Mouse (Mus musculus): ENCODE measurements around the gene Dync1i1. TPM values are rescaled to one million over a fixed set of nuclear protein-coding genes. Genes with fewer than 3 reads are reported as not detected.

Dync1i1 gene
- polyA plus RNA-seq, 1 experiment from 2014 or later = 7.4 TPM

DNA sequence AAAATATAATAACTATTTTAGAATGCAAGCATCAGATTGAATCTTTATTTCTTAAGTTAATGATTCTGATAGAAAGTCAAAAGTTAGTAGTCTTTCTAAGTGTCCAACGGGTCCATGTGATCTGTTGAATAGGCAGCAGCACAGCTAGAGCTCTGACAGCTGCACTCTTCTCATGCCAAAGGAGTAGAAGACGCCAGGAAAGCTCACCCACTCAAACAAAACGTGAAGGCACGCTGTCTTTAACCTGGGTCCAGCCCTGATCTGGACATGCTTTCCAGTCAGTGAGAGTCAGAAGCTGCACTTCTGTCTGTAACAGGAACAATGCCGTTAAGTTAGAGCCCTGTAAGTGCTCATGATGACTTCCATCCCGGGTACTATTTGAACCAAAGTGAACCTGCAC, 56.3 kb downstream of the Dync1i1 start:
- Histone ChIP-seq H3K36me3 (no peaks in the 10 kb centered on the region), H3K4me1 (no peaks in the 10 kb centered on the region), H3K9me3 (no peaks in the 10 kb centered on the region), H3K27ac (no peak overlapping the region), H3K4me3 (no peak overlapping the region), H3K27me3 (no peaks in the 10 kb centered on the region), H3K9ac (no peak overlapping the region), H3K4me2 (replicated peaks) (no peak overlapping the region)
- 79% methylated on average over 6 of the region's 6 CpGs for WGBS
- ATAC-seq (ENCODE audit: insufficient number of reproducible peaks, insufficient read depth, low FRiP score, low TSS enrichment) = no peak

DNA sequence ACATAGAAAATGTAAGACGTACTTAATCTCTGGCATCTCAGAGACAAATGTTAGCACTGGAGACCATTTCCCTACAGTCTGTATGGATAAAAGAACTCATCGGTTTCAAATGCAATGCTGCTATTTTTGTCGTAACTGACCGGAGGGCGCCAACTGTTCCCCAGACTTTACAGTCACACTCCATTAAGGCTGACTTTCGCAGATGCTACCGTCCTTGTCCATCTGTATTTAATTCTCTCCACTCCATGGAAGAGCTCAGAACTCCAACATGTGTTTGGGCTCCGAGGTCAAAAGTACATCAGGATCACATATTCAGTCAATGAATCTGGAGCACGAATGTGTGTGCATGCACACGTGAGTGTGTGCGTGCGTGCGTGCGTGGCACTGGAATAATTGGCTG, 58.4 kb downstream of the Dync1i1 start:
- Histone ChIP-seq H3K4me2 (replicated peaks) (no peak overlapping the region), H3K9me3 (no peaks in the 10 kb centered on the region), H3K27ac (no peak overlapping the region), H3K27me3 (no peaks in the 10 kb centered on the region), H3K4me3 (no peak overlapping the region), H3K36me3 (no peaks in the 10 kb centered on the region), H3K9ac (no peak overlapping the region), H3K4me1 (no peaks in the 10 kb centered on the region)
- 68% methylated on average over 14 of the region's 14 CpGs for WGBS
- ATAC-seq (ENCODE audit: insufficient number of reproducible peaks, insufficient read depth, low FRiP score, low TSS enrichment) = no peak

GRCm38 (mm10) chr6:5790607-5791006, 65.2 kb downstream of the Dync1i1 start:
- no peaks in the 10 kb centered on the region for H3K4me1 ChIP-seq
- ATAC-seq (ENCODE audit: insufficient number of reproducible peaks, insufficient read depth, low FRiP score, low TSS enrichment) = no peak
- no peaks in the 10 kb centered on the region for H3K27me3 ChIP-seq
- no peaks in the 10 kb centered on the region for H3K9me3 ChIP-seq
- 70% methylated on average over 7 of the region's 7 CpGs for WGBS
- no peak overlapping the region for H3K4me2 ChIP-seq (replicated peaks)
- H3K9ac ChIP-seq = no peak overlapping the region
- no peak overlapping the region for H3K27ac ChIP-seq
- no peak overlapping the region for H3K4me3 ChIP-seq
- H3K36me3 ChIP-seq = no peaks in the 10 kb centered on the region

- WGBS = 81% methylated on average over 5 of the region's 5 CpGs
- no peaks in the 10 kb centered on the region for H3K36me3 ChIP-seq
- no peak overlapping the region for H3K27ac ChIP-seq
- no peaks in the 10 kb centered on the region for H3K9me3 ChIP-seq
- H3K9ac ChIP-seq = no peak overlapping the region
- no peaks in the 10 kb centered on the region for H3K4me1 ChIP-seq
- ATAC-seq (ENCODE audit: insufficient number of reproducible peaks, insufficient read depth, low FRiP score, low TSS enrichment) = no peak
- H3K27me3 ChIP-seq = no peaks in the 10 kb centered on the region
- no peak overlapping the region for H3K4me2 ChIP-seq (replicated peaks)
- H3K4me3 ChIP-seq = no peak overlapping the region
Observed at GRCm38 (mm10) chr6:5794106-5794753, 68.8 kb downstream of the Dync1i1 start.

DNA sequence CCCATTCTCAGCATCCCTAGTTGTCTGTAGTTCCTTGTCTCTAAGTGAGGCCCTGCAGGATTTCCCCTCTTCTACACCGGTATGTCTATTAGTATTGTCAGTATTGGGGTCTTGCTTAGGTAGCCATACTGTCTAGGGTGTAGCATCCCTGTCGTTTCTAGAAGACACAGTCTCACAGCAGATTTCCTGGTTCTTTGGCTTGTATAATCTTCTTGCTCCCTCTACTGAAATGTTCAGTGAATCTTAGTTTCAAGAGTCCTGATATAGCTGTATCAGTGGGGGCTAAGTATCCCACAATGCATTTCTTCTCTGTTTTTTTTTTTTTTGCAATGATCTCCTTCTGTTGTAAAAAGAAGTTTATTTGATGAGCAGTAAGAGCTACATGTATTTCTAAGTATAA, 69.9 kb downstream of the Dync1i1 start:
- Histone ChIP-seq H3K4me1 (no peaks in the 10 kb centered on the region), H3K27ac (no peak overlapping the region), H3K4me2 (replicated peaks) (no peak overlapping the region), H3K4me3 (no peak overlapping the region), H3K27me3 (no peaks in the 10 kb centered on the region), H3K9me3 (no peaks in the 10 kb centered on the region), H3K36me3 (no peaks in the 10 kb centered on the region), H3K9ac (no peak overlapping the region)
- ATAC-seq (ENCODE audit: insufficient number of reproducible peaks, insufficient read depth, low FRiP score, low TSS enrichment) = no peak
- 81% methylated on average over 2 of the region's 2 CpGs for WGBS

DNA sequence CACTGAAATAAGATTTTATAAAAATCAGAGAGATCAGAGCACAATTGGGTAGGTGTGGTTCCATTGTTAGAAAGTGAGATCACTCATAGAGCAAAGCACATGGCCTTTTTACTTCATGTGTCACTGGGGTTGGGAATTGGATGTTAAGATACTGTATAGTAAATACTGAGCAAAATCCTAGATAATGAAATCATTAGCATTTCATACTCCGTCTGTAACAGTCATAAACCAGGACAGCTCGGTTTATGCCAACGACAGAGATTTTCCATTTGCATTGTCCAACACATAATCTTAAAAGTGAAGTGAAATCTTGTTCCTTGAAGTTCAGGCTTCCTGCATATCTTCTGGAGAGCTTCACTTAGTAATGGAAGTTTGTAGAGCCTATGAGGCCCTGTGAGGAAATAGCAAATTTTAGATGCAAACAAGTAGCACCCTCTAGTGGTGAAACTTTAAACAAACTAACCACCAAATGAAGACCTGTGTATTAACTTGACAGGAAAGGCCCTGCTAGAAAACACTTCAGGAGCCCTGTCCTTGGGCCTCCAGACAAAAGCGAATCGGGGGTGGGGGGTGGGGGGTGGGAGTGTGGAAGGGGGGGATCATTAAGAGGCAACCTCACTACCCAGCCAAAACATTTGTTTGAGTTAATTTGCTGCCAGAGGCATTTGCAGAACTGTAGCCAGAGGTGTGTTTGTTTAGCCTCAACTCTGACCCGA, 76.8 kb downstream of the Dync1i1 start:
- no peaks in the 10 kb centered on the region for H3K36me3 ChIP-seq
- 0 out of 2 replicates have a peak, but pooled peaks cover 4% of the 10 kb centered on the region for H3K4me1 ChIP-seq
- 48% methylated on average over 6 of the region's 6 CpGs for WGBS
- no peaks in the 10 kb centered on the region for H3K9me3 ChIP-seq
- H3K27me3 ChIP-seq = no peaks in the 10 kb centered on the region
- no peak overlapping the region for H3K27ac ChIP-seq
- no peak overlapping the region for H3K4me3 ChIP-seq
- peak; percentile 45; the same call in 1 of the 2 replicates for ATAC-seq (ENCODE audit: insufficient number of reproducible peaks, insufficient read depth, low FRiP score, low TSS enrichment)
- H3K4me2 ChIP-seq (replicated peaks) = no peak overlapping the region
- no peak overlapping the region for H3K9ac ChIP-seq

- Histone ChIP-seq H3K36me3 (no peaks in the 10 kb centered on the region), H3K4me1 (peaks cover 8% of the 10 kb centered on the region; the same call in 1 of the 2 replicates), H3K27ac (no peak overlapping the region), H3K9me3 (no peaks in the 10 kb centered on the region), H3K27me3 (no peaks in the 10 kb centered on the region), H3K4me3 (no peak overlapping the region), H3K9ac (no peak overlapping the region), H3K4me2 (replicated peaks) (no peak overlapping the region)
- 0 out of 2 replicates have a peak, but pooled peaks have one; percentile 41 for ATAC-seq (ENCODE audit: insufficient number of reproducible peaks, insufficient read depth, low FRiP score, low TSS enrichment)
- WGBS = 53% methylated on average over 11 of the region's 11 CpGs
Observed at GRCm38 (mm10) chr6:5802840-5803491, 77.5 kb downstream of the Dync1i1 start.

- Histone ChIP-seq H3K9me3 (no peaks in the 10 kb centered on the region), H3K27ac (no peak overlapping the region), H3K9ac (no peak overlapping the region), H3K4me1 (peaks cover 13% of the 10 kb centered on the region; the same call in 1 of the 2 replicates), H3K4me3 (no peak overlapping the region), H3K27me3 (no peaks in the 10 kb centered on the region), H3K4me2 (replicated peaks) (no peak overlapping the region), H3K36me3 (no peaks in the 10 kb centered on the region)
- 42% methylated on average over 3 of the region's 3 CpGs for WGBS
- no peak for ATAC-seq (ENCODE audit: insufficient number of reproducible peaks, insufficient read depth, low FRiP score, low TSS enrichment)
Observed at GRCm38 (mm10) chr6:5808008-5808421, 82.6 kb downstream of the Dync1i1 start.

DNA sequence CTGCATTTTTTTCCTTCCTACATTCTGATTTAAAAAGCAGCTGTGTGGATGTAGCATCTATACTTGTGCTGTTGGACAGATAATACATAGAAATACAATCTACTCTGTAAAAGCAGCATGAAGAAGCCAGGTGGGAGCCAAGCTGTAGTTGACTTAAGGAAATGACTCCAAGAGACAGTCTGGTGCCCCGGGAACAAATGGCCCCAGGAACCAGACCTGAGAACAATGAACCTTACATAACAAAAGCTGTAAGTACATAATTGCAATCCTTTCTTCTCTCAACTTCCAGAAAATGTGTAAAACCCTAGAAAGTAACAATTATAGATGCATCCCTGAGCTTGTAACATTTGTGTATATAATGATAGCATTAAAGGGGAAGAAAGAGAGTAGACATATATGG, 86.6 kb downstream of the Dync1i1 start:
- H3K9ac ChIP-seq = no peak overlapping the region
- ATAC-seq (ENCODE audit: insufficient number of reproducible peaks, insufficient read depth, low FRiP score, low TSS enrichment) = no peak

GRCm38 (mm10) chr6:5819674-5820073, 94.2 kb downstream of the Dync1i1 start:
- Histone ChIP-seq H3K9me3 (no peaks in the 10 kb centered on the region), H3K36me3 (no peaks in the 10 kb centered on the region), H3K27ac (no peak overlapping the region), H3K9ac (no peak overlapping the region), H3K27me3 (peaks cover 4% of the 10 kb centered on the region; the same call in 1 of the 2 replicates), H3K4me2 (replicated peaks) (no peak overlapping the region), H3K4me3 (no peak overlapping the region), H3K4me1 (no peaks in the 10 kb centered on the region)
- 78% methylated on average over 3 of the region's 3 CpGs for WGBS
- no peak for ATAC-seq (ENCODE audit: insufficient number of reproducible peaks, insufficient read depth, low FRiP score, low TSS enrichment)

More for the DNA sequence above, 86.6 kb downstream of the Dync1i1 start:
- no peaks in the 10 kb centered on the region for H3K36me3 ChIP-seq
- H3K9me3 ChIP-seq = no peaks in the 10 kb centered on the region
- H3K4me1 ChIP-seq = peaks cover 9% of the 10 kb centered on the region; the same call in 1 of the 2 replicates
- 54% methylated on average over 1 of the region's 1 CpGs for WGBS
- no peaks in the 10 kb centered on the region for H3K27me3 ChIP-seq
- no peak overlapping the region for H3K4me2 ChIP-seq (replicated peaks)
- no peak overlapping the region for H3K27ac ChIP-seq
- H3K4me3 ChIP-seq = no peak overlapping the region

GRCm38 (mm10) chr6:5825461-5825860, 100.0 kb downstream of the Dync1i1 start:
- H3K9me3 ChIP-seq = no peaks in the 10 kb centered on the region
- H3K9ac ChIP-seq = no peak overlapping the region
- H3K4me3 ChIP-seq = no peak overlapping the region
- no peak overlapping the region for H3K27ac ChIP-seq
- ATAC-seq (ENCODE audit: insufficient number of reproducible peaks, insufficient read depth, low FRiP score, low TSS enrichment) = no peak
- no peaks in the 10 kb centered on the region for H3K27me3 ChIP-seq
- H3K4me1 ChIP-seq = peaks cover 11% of the 10 kb centered on the region
- H3K4me2 ChIP-seq (replicated peaks) = no peak overlapping the region
- WGBS = 85% methylated on average over 3 of the region's 3 CpGs
- H3K36me3 ChIP-seq = no peaks in the 10 kb centered on the region

DNA sequence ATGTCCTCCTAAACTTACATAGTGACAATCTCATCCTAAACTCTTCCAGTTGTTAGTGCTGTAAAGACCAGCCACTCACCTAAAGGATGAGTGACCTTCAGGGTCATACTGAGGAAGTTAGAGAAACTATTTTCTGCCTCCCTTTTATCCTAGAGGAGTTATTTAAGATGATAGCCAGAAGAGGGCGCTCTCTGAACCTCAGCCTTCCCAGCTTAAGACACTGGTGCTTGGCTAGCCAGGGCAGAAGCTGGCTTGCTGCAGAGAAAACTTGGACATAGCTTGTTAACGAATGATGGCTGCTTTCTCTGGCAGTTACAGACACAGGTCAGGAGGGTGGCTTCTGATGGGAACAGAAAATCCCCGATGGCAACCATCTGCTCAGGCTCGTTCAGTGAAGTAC, 101.6 kb downstream of the Dync1i1 start:
- Histone ChIP-seq H3K27me3 (no peaks in the 10 kb centered on the region), H3K36me3 (no peaks in the 10 kb centered on the region), H3K9me3 (no peaks in the 10 kb centered on the region), H3K4me3 (no peak overlapping the region), H3K27ac (no peak overlapping the region), H3K9ac (no peak overlapping the region), H3K4me1 (peaks cover 11% of the 10 kb centered on the region), H3K4me2 (replicated peaks) (no peak overlapping the region)
- 53% methylated on average over 4 of the region's 4 CpGs for WGBS
- ATAC-seq (ENCODE audit: insufficient number of reproducible peaks, insufficient read depth, low FRiP score, low TSS enrichment) = no peak
